Mouse (Mus musculus): ENCODE measurements around the gene Tbx6. TPM values are rescaled to one million over a fixed set of nuclear protein-coding genes. Genes with fewer than 3 reads are reported as not detected.

Gene Tbx6
- polyA plus RNA-seq, 1 experiment from 2014 or later: 0.58 TPM

GRCm38 (mm10) chr7:126795387-126796317 lies 14.4 kb downstream of the Tbx6 start:
- no peak for ATAC-seq (replicated peaks; ENCODE audit: extremely low read depth, insufficient read depth, low FRiP score)
- Histone ChIP-seq H3K4me1 (ENCODE audit: control insufficient read depth, insufficient read depth, low read length) (peaks cover 56% of the 10 kb centered on the region), H3K9ac (ENCODE audit: low read length) (no peak overlapping the region), H3K27ac (ENCODE audit: low read length) (no peak overlapping the region), H3K36me3 (ENCODE audit: control insufficient read depth, insufficient read depth) (peaks cover 28% of the 10 kb centered on the region), H3K4me3 (ENCODE audit: low read length) (peak overlapping the region; percentile 80; the same call in 1 of the 2 replicates), H3K9me3 (replicated peaks; ENCODE audit: control insufficient read depth, low read length) (no peaks in the 10 kb centered on the region), H3K27me3 (ENCODE audit: control insufficient read depth, insufficient read depth, low read length) (no peaks in the 10 kb centered on the region), H3K4me2 (ENCODE audit: low read depth, low read length) (peak overlapping the region; percentile 78)
- 77% methylated on average over 16 of the region's 16 CpGs for whole genome bisulfite sequencing

- H3K9ac ChIP-seq (ENCODE audit: low read length): peak overlapping the region; percentile 94
These were observed 15.2 kb downstream of the Tbx6 start for GRCm38 (mm10) chr7:126796350-126796932.

GRCm38 (mm10) chr7:126797411-126798126 lies 16.3 kb downstream of the Tbx6 start, which contains the start of gene Fam57b:
TSS of gene Fam57b (plus strand) at chr7:126797668.
- Histone ChIP-seq H3K9ac (ENCODE audit: low read length) (peak within 1 kb of the TSS; percentile 94), H3K27ac (ENCODE audit: low read length) (peak within 1 kb of the TSS; percentile 96), H3K36me3 (ENCODE audit: control insufficient read depth, insufficient read depth) (peaks cover 28% of the 10 kb centered on the region), H3K4me1 (ENCODE audit: control insufficient read depth, insufficient read depth, low read length) (peaks cover 50% of the 10 kb centered on the region), H3K9me3 (replicated peaks; ENCODE audit: control insufficient read depth, low read length) (no peaks in the 10 kb centered on the region), H3K4me3 (ENCODE audit: low read length) (peak within 1 kb of the TSS; percentile 80), H3K27me3 (ENCODE audit: control insufficient read depth, insufficient read depth, low read length) (no peaks in the 10 kb centered on the region), H3K4me2 (ENCODE audit: low read depth, low read length) (peak within 1 kb of the TSS; percentile 78)
- 0 out of 2 replicates have a peak, but pooled peaks have one; percentile 7 for ATAC-seq (replicated peaks; ENCODE audit: extremely low read depth, insufficient read depth, low FRiP score)
- WGBS: 7% methylated on average over 21 of the region's 21 CpGs

More at GRCm38 (mm10) chr7:126796350-126796932, 15.2 kb downstream of the Tbx6 start:
- ATAC-seq (replicated peaks; ENCODE audit: extremely low read depth, insufficient read depth, low FRiP score): no peak
- peaks cover 52% of the 10 kb centered on the region for H3K4me1 ChIP-seq (ENCODE audit: control insufficient read depth, insufficient read depth, low read length)
- H3K36me3 ChIP-seq (ENCODE audit: control insufficient read depth, insufficient read depth): peaks cover 28% of the 10 kb centered on the region
- 59% methylated on average over 8 of the region's 8 CpGs for WGBS
- H3K9me3 ChIP-seq (replicated peaks; ENCODE audit: control insufficient read depth, low read length): no peaks in the 10 kb centered on the region
- peak overlapping the region; percentile 80 for H3K4me3 ChIP-seq (ENCODE audit: low read length)
- no peaks in the 10 kb centered on the region for H3K27me3 ChIP-seq (ENCODE audit: control insufficient read depth, insufficient read depth, low read length)
- H3K4me2 ChIP-seq (ENCODE audit: low read depth, low read length): peak overlapping the region; percentile 78
- H3K27ac ChIP-seq (ENCODE audit: low read length): peak overlapping the region; percentile 96; the same call in 1 of the 2 replicates

- peak overlapping the region; percentile 96 for H3K27ac ChIP-seq (ENCODE audit: low read length)
- H3K36me3 ChIP-seq (ENCODE audit: control insufficient read depth, insufficient read depth): peaks cover 28% of the 10 kb centered on the region
- peak overlapping the region; percentile 80 for H3K4me3 ChIP-seq (ENCODE audit: low read length)
- no peaks in the 10 kb centered on the region for H3K27me3 ChIP-seq (ENCODE audit: control insufficient read depth, insufficient read depth, low read length)
- under 1% methylated on average over 40 of the region's 40 CpGs for WGBS
- H3K4me2 ChIP-seq (ENCODE audit: low read depth, low read length): peak overlapping the region; percentile 78
- H3K9ac ChIP-seq (ENCODE audit: low read length): peak overlapping the region; percentile 94
- no peak for ATAC-seq (replicated peaks; ENCODE audit: extremely low read depth, insufficient read depth, low FRiP score)
- no peaks in the 10 kb centered on the region for H3K9me3 ChIP-seq (replicated peaks; ENCODE audit: control insufficient read depth, low read length)
- peaks cover 45% of the 10 kb centered on the region for H3K4me1 ChIP-seq (ENCODE audit: control insufficient read depth, insufficient read depth, low read length)
These were observed 17.1 kb downstream of the Tbx6 start for GRCm38 (mm10) chr7:126798127-126799049.

- peak overlapping the region; percentile 94 for H3K9ac ChIP-seq (ENCODE audit: low read length)
- peak overlapping the region; percentile 80 for H3K4me3 ChIP-seq (ENCODE audit: low read length)
- H3K36me3 ChIP-seq (ENCODE audit: control insufficient read depth, insufficient read depth): peaks cover 28% of the 10 kb centered on the region
- ATAC-seq (replicated peaks; ENCODE audit: extremely low read depth, insufficient read depth, low FRiP score): peak; percentile 93
- peak overlapping the region; percentile 92 for H3K4me2 ChIP-seq (ENCODE audit: low read depth, low read length)
- WGBS: 1% methylated on average over 30 of the region's 36 CpGs
- no peaks in the 10 kb centered on the region for H3K27me3 ChIP-seq (ENCODE audit: control insufficient read depth, insufficient read depth, low read length)
- no peaks in the 10 kb centered on the region for H3K9me3 ChIP-seq (replicated peaks; ENCODE audit: control insufficient read depth, low read length)
- peak overlapping the region; percentile 100 for H3K27ac ChIP-seq (ENCODE audit: low read length)
- peaks cover 42% of the 10 kb centered on the region for H3K4me1 ChIP-seq (ENCODE audit: control insufficient read depth, insufficient read depth, low read length)
These were observed 17.8 kb downstream of the Tbx6 start for GRCm38 (mm10) chr7:126799050-126799467.

- Histone ChIP-seq H3K9ac (ENCODE audit: low read length) (peak overlapping the region; percentile 92), H3K36me3 (ENCODE audit: control insufficient read depth, insufficient read depth) (peaks cover 26% of the 10 kb centered on the region), H3K27ac (ENCODE audit: low read length) (peak overlapping the region; percentile 100), H3K4me3 (ENCODE audit: low read length) (peak overlapping the region; percentile 80), H3K4me1 (ENCODE audit: control insufficient read depth, insufficient read depth, low read length) (peaks cover 37% of the 10 kb centered on the region), H3K9me3 (replicated peaks; ENCODE audit: control insufficient read depth, low read length) (no peaks in the 10 kb centered on the region), H3K4me2 (ENCODE audit: low read depth, low read length) (peak overlapping the region; percentile 92), H3K27me3 (ENCODE audit: control insufficient read depth, insufficient read depth, low read length) (no peaks in the 10 kb centered on the region)
- peak; percentile 86 for ATAC-seq (replicated peaks; ENCODE audit: extremely low read depth, insufficient read depth, low FRiP score)
- 1% methylated on average over 37 of the region's 38 CpGs for WGBS
These were observed 18.4 kb downstream of the Tbx6 start for GRCm38 (mm10) chr7:126799468-126800268.

GRCm38 (mm10) chr7:126800269-126801056 lies 19.2 kb downstream of the Tbx6 start:
- Histone ChIP-seq H3K9ac (ENCODE audit: low read length) (peak overlapping the region; percentile 92), H3K4me2 (ENCODE audit: low read depth, low read length) (peak overlapping the region; percentile 92), H3K27me3 (ENCODE audit: control insufficient read depth, insufficient read depth, low read length) (no peaks in the 10 kb centered on the region), H3K4me3 (ENCODE audit: low read length) (peak overlapping the region; percentile 80), H3K36me3 (ENCODE audit: control insufficient read depth, insufficient read depth) (peaks cover 18% of the 10 kb centered on the region), H3K9me3 (replicated peaks; ENCODE audit: control insufficient read depth, low read length) (no peaks in the 10 kb centered on the region), H3K4me1 (ENCODE audit: control insufficient read depth, insufficient read depth, low read length) (peaks cover 30% of the 10 kb centered on the region), H3K27ac (ENCODE audit: low read length) (peak overlapping the region; percentile 100)
- ATAC-seq (replicated peaks; ENCODE audit: extremely low read depth, insufficient read depth, low FRiP score): no peak
- 58% methylated on average over 5 of the region's 5 CpGs for WGBS

All from heart, embryonic 16.5 days (tissue).